Mouse (Mus musculus) gastrocnemius, postnatal 10 days (tissue): ENCODE results near the gene Prkg2. TPM values are rescaled to one million over a fixed set of nuclear protein-coding genes. Genes with fewer than 3 reads are reported as not detected.

Experiments used
- DNase-seq: peaks from one replicate; pipeline ENCODE4 v3.0.0; 2021; ENCODE audit warnings: mixed read lengths
- total RNA-seq, 2 experiments: library from RNA; stranded (reverse); gene quantifications; 2 replicates each; pipeline ENCODE4 v1.2.3; 2021

Gene Prkg2
- total RNA-seq, 2 experiments from 2014 or later: 0.75 to 1.1 TPM

DNA sequence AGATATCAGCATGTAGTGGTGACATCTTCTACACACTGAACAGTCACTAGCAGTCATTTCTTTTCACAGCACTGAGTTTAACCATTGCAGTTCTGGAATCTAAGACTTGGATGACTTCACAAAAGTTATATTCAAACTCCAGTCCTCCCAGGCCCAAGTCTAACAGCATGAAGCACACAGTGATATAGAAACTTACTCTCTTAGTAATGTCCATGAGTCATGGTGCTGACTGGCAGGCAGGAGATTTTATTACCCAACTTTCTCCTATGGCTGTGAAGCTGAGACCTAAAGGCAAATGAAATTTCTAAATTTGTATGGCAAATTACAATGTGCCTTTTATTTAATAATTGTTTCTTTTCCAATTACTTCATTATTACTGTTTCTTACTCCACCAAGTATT is 139.2 kb downstream of the Prkg2 start:
- DNase-seq: no peak

DNA sequence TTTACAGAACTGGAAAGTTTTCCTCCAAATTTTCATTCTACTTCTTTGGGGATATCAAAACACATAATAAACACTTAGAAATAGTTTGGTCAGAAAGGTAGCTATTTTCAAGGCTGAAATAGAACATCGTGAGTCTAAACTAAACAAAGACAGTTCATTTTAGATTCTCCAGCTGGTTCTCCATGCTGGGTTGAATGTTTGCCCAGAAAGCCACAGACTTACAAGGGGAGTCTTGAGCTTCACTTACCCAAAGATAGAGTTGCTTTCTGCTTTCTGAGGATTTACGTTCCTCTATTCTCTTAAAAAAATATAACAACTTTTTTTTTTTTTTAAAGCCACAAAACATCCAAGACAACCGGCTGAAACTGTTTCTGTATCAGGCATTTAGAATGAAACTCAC is 142.9 kb downstream of the Prkg2 start:
- DNase-seq: no peak

DNA sequence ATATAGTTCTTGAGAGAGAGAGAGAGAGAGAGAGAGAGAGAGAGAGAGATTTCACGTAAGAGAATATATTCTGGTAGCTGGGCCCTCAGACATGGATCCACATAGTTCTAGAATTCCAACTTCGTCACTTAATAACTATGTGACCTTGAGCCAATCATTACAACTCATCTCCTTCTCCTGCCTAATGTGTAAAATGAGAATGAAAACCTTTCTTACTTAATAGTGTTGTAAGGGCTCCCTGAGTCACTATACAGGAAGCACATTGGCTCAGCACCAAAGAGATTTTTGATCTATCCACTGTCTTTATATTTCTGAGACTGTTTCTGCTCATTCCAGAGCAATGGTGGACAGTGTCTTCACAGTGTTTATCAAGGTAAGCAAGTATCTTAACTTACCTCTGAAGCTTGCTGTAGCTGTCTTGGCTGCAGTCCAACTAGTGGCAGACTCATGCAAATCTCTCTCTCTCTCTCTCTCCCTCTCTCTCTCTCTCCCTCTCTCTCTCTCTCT is 146.6 kb downstream of the Prkg2 start:
- no peak for DNase-seq

DNA sequence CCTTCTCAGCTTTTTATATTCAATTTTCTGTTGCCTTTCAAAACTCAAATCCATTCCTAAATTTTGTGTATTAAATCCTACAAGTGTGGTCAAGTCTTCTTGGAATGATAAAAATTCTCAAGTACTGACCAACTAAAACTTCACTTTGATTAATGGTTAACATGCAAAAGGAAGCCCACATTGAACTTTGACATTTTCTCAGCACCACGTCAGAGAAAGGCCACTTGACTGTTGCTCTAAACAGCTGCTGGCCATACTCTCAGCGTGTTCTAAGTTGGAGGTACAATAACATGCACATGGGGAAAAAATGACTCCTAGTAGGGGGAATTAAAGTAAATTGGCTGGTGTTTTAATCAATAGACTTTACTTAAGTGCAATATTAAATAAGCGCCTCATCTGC is 155.1 kb downstream of the Prkg2 start:
- no peak for DNase-seq

Other genes with a start within 250 kb of the Prkg2 start
- 1 to 10 TPM; 3.2 to 5.7 TPM for gene Bmp3, start 182.9 kb downstream of the Prkg2 start, total RNA-seq